Mouse (Mus musculus) hematopoietic stem cell, adult 5-6 weeks (primary cell): Measurements from ENCODE around the gene Xkrx. TPM values are rescaled to one million over a fixed set of nuclear protein-coding genes. Genes with fewer than 3 reads are reported as not detected.

Source experiments
- total RNA-seq: library from RNA; stranded (forward); fragments of 172-1452, 232-1000 nt; gene quantifications from 2 replicates; pipeline ENCODE4 v1.2.3, GENCODE M21; 2017

Xkrx gene
- total RNA-seq, 1 experiment from 2014 or later: not detected

Other genes with a start within 250 kb of the Xkrx start
- 15.0 and 17.6 TPM in 2 replicates for gene Sytl4, start 180.3 kb downstream of the Xkrx start, total RNA-seq
- gene Cstf2, start 102.9 kb downstream of the Xkrx start, total RNA-seq: 94.9 and 176 TPM in 2 replicates
- gene Arl13a, start 25.4 kb upstream of the Xkrx start, total RNA-seq: not detected in 2 replicates
- gene Nox1, start 59.9 kb upstream of the Xkrx start, total RNA-seq: 0.13 and 0.60 TPM in 2 replicates
- 38.9 and 42.0 TPM in 2 replicates for gene Trmt2b, start 114.9 kb upstream of the Xkrx start, total RNA-seq
- 0.10 TPM in 1 of 2 replicates, not detected in the other for gene Tmem35a, start 133.1 kb upstream of the Xkrx start, total RNA-seq
- 23.8 and 26.8 TPM in 2 replicates for gene Cenpi, start 146.0 kb upstream of the Xkrx start, total RNA-seq
- gene Drp2, start 242.5 kb upstream of the Xkrx start, total RNA-seq: 0.25 TPM in 1 of 2 replicates, not detected in the other